In genomic region chr12:85629661-85630481, GRCm38 (mm10) we compare ENCODE assay signal across 8 mouse cellular contexts. TPM values are rescaled to one million over a fixed set of nuclear protein-coding genes. Genes with fewer than 3 reads are reported as not detected.
DNase-seq lines count a peak whose midpoint lies in the region; ATAC-seq lines count a peak whose summit lies in the region.

No protein-coding gene starts in this region.

- no peaks in the 10 kb centered on the region for H3K27me3 ChIP-seq in heart, embryonic 11.5 days (ENCODE audit: control insufficient read depth, insufficient read depth, low read length)
- no peaks in the 10 kb centered on the region for H3K27me3 ChIP-seq in heart, embryonic 13.5 days (replicated peaks)

- no peak overlapping the region for H3K27ac ChIP-seq in heart, embryonic 11.5 days (ENCODE audit: low read depth, low read length)
- peak overlapping the region; percentile 36; the same call in 1 of the 2 replicates for H3K27ac ChIP-seq in heart, embryonic 13.5 days (replicated peaks)

- H3K4me1 ChIP-seq in heart, embryonic 11.5 days (ENCODE audit: control insufficient read depth, insufficient read depth, low read length): no peaks in the 10 kb centered on the region; the same call in 1 of the 2 replicates
- H3K4me1 ChIP-seq in heart, embryonic 13.5 days: peaks cover 38% of the 10 kb centered on the region

- peaks cover 5% of the 10 kb centered on the region; the same call in 1 of the 2 replicates for H3K36me3 ChIP-seq in heart, embryonic 11.5 days (ENCODE audit: control insufficient read depth, insufficient read depth, low read length)
- H3K36me3 ChIP-seq in heart, embryonic 13.5 days: peaks cover 42% of the 10 kb centered on the region

- no peak overlapping the region for H3K4me3 ChIP-seq in heart, embryonic 11.5 days (ENCODE audit: low read depth, low read length)
- no peak overlapping the region for H3K4me3 ChIP-seq in heart, embryonic 13.5 days

- no peak overlapping the region for H3K9ac ChIP-seq in heart, embryonic 11.5 days (ENCODE audit: low read depth, low read length)
- H3K9ac ChIP-seq in heart, embryonic 13.5 days: peak overlapping the region; percentile 54

- no peak for ATAC-seq in heart, embryonic 11.5 days (replicated peaks; ENCODE audit: insufficient number of reproducible peaks, low FRiP score, low TSS enrichment)
- ATAC-seq in heart, embryonic 13.5 days (ENCODE audit: extremely low read depth, insufficient number of reproducible peaks, low FRiP score, low TSS enrichment): no peak

- DNase-seq in heart, adult 11 months: peak; percentile 98
- peak; percentile 35 for DNase-seq in cerebellum, adult 11 months
- peak; percentile 84 for DNase-seq in lung, postnatal 10 days
- no peak for DNase-seq in layer of hippocampus, postnatal 25 days (ENCODE audit: extremely low spot score in 1 of 2, low spot score in 1 of 2)
- no peak for DNase-seq in testis, postnatal 14 days (ENCODE audit: low spot score)
- DNase-seq in left cerebral cortex, adult 8-10 months (ENCODE audit: low spot score in 2 of 2): no peak

- H3K4me2 ChIP-seq in heart, embryonic 11.5 days: no peak overlapping the region
- H3K4me2 ChIP-seq in heart, embryonic 13.5 days: no peak overlapping the region

- no peaks in the 10 kb centered on the region for H3K9me3 ChIP-seq in heart, embryonic 11.5 days (replicated peaks; ENCODE audit: control insufficient read depth, low read length)
- no peaks in the 10 kb centered on the region for H3K9me3 ChIP-seq in heart, embryonic 13.5 days

- 70% methylated on average over 21 of the region's 21 CpGs for WGBS in heart, embryonic 11.5 days (ENCODE audit: insufficient replicate concordance)
- 55% methylated on average over 21 of the region's 21 CpGs for WGBS in heart, embryonic 13.5 days

RNA-seq across cellular contexts. Expression of gene Jdp2, which starts 31.0 kb away (rescaled TPM):
- polyA plus RNA-seq in heart, embryonic 11.5 days (2014; fragmentation: Nextera tagmentation; extraction: Ambion mirVana): 0.49 and 0.62 TPM in 2 replicates
- 0.20 and 0.47 TPM in 2 replicates for polyA plus RNA-seq in heart, embryonic 13.5 days (2015; fragmentation: Nextera tagmentation; extraction: Ambion mirVana)
- 10 to 100 TPM; 40.6 to 42.3 TPM for total RNA-seq in layer of hippocampus, postnatal 25 days (2021)
- total RNA-seq in left cerebral cortex, adult 8-10 months (2022): 10 to 100 TPM; 49.9 to 67.7 (median 55.7) TPM

RNA-seq across cellular contexts. Expression of gene Batf, which starts 56.6 kb away (rescaled TPM):
- polyA plus RNA-seq in heart, embryonic 11.5 days (2014; fragmentation: Nextera tagmentation; extraction: Ambion mirVana): 4.5 and 6.7 TPM in 2 replicates
- polyA plus RNA-seq in heart, embryonic 13.5 days (2015; fragmentation: Nextera tagmentation; extraction: Ambion mirVana): 5.3 and 6.7 TPM in 2 replicates
- under 1 TPM; 0.30 to 0.40 TPM for total RNA-seq in layer of hippocampus, postnatal 25 days (2021)
- total RNA-seq in left cerebral cortex, adult 8-10 months (2022): under 1 TPM in 3 of 4 experiments, not detected in 1; 0.52 to 0.84 (median 0.59) TPM

Comparison
In these comparisons a context has a peak if more than half of its experiments do, and no peak if none do; other contexts are left out.
1. DNase-seq: peak in heart, adult 11 months (single experiment), cerebellum, adult 11 months (single experiment) and lung, postnatal 10 days (single experiment); none in layer of hippocampus, postnatal 25 days (0 of 2), testis, postnatal 14 days (single experiment) and left cerebral cortex, adult 8-10 months (0 of 2).